Mouse (Mus musculus): ENCODE data around the gene Clec9a.

GRCm38 (mm10) chr6:129399945-129400344, 8.7 kb upstream of the Clec9a start:
- TF ChIP-seq CTCF (IDR thresholded peaks at IDR 0.05; ENCODE audit: borderline replicate concordance, insufficient read depth, low read length) (no peak), POLR2A (IDR thresholded peaks at IDR 0.05; ENCODE audit: low read depth, low read length) (no peak)
